In the genomic region with DNA sequence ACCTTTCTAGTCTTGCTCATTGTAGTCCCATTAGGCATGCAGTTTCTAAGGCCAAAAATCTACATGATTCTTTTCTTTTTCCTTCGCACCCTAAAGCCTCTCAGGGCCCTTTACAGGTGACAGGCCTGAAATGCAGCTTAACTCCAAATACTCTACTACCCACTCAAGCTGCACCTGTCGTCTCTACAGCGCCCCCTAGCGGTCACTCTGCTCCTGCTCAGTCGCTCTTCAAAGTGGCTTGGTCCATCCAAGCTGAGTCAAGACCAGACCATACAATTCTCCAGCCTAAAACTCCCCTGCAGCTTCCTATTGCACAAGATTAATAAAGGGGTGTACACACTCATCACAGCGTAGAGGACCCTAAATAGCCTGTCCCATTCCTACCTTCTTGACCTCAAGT, we compare ENCODE assay signal across 8 mouse cellular contexts. TPM values are rescaled to one million over a fixed set of nuclear protein-coding genes. Genes with fewer than 3 reads are reported as not detected.
DNase-seq lines count a peak whose midpoint lies in the region; ATAC-seq and TF ChIP-seq lines count a peak whose summit lies in the region.

No protein-coding gene starts in this region.

- TF ChIP-seq CTCF in E14TG2a.4 (conservative IDR thresholded peaks at IDR 0.05; ENCODE audit: low read length): peak; percentile 92
- TF ChIP-seq CTCF in bone marrow macrophage, adult 2 months (IDR thresholded peaks at IDR 0.05; ENCODE audit: low read depth, low read length): peak; percentile 80
- TF ChIP-seq CTCF in embryonic fibroblast, embryonic 13.5 days (IDR thresholded peaks at IDR 0.05; ENCODE audit: borderline replicate concordance, insufficient read depth, low read length): peak; percentile 54; the same call in 1 of the 2 replicates

- no peak for TF ChIP-seq POLR2A in bone marrow macrophage, adult 2 months (IDR thresholded peaks at IDR 0.05; ENCODE audit: borderline replicate concordance, low read depth, low read length)
- no peak for TF ChIP-seq POLR2A in embryonic fibroblast, embryonic 13.5 days (IDR thresholded peaks at IDR 0.05; ENCODE audit: low read depth, low read length)

- no peak overlapping the region for H3K4me2 ChIP-seq in neural tube, embryonic 11.5 days (ENCODE audit: low read depth)

- no peak overlapping the region for H3K4me3 ChIP-seq in E14TG2a.4 (replicated peaks; ENCODE audit: low read length)
- no peak overlapping the region for H3K4me3 ChIP-seq in bone marrow macrophage, adult 2 months (ENCODE audit: insufficient read depth, low read length)
- no peak overlapping the region for H3K4me3 ChIP-seq in embryonic fibroblast, embryonic 13.5 days (ENCODE audit: insufficient read depth, low read length)
- no peak overlapping the region for H3K4me3 ChIP-seq in neural tube, embryonic 11.5 days (ENCODE audit: low read depth, low read length)

- WGBS in neural tube, embryonic 11.5 days: 24% methylated on average over 6 of the region's 6 CpGs

- peaks cover 29% of the 10 kb centered on the region for H3K4me1 ChIP-seq in E14TG2a.4 (replicated peaks; ENCODE audit: low read depth, low read length)
- H3K4me1 ChIP-seq in bone marrow macrophage, adult 2 months (ENCODE audit: control insufficient read depth, insufficient read depth, low read length): peaks cover 4% of the 10 kb centered on the region; the same call in 1 of the 2 replicates
- peaks cover 3% of the 10 kb centered on the region; the same call in 1 of the 2 replicates for H3K4me1 ChIP-seq in embryonic fibroblast, embryonic 13.5 days (ENCODE audit: control insufficient read depth, insufficient read depth, low read length)
- peaks cover 5% of the 10 kb centered on the region; the same call in 1 of the 2 replicates for H3K4me1 ChIP-seq in neural tube, embryonic 11.5 days (ENCODE audit: control insufficient read depth, insufficient read depth, low read length)

- no peak overlapping the region for H3K27ac ChIP-seq in bone marrow macrophage, adult 2 months (ENCODE audit: insufficient read depth, low read depth, low read length)
- no peak overlapping the region for H3K27ac ChIP-seq in embryonic fibroblast, embryonic 13.5 days (ENCODE audit: insufficient read depth, low read length)
- no peak overlapping the region for H3K27ac ChIP-seq in neural tube, embryonic 11.5 days (ENCODE audit: low read depth, low read length)

- peaks cover 28% of the 10 kb centered on the region for H3K36me3 ChIP-seq in E14TG2a.4 (ENCODE audit: insufficient read depth, low read length)
- H3K36me3 ChIP-seq in neural tube, embryonic 11.5 days (ENCODE audit: control insufficient read depth, insufficient read depth, low read length): no peaks in the 10 kb centered on the region

- H3K9me3 ChIP-seq in E14TG2a.4 (ENCODE audit: low read length): no peaks in the 10 kb centered on the region
- H3K9me3 ChIP-seq in neural tube, embryonic 11.5 days (ENCODE audit: control insufficient read depth, low read length): no peaks in the 10 kb centered on the region

- DNase-seq in heart, postnatal 14 days: peak; percentile 28 to 52
- DNase-seq in heart, adult 9 months (ENCODE audit: low spot score in 2 of 2): no peak
- DNase-seq in left cerebral cortex, postnatal 25 days (ENCODE audit: low spot score in 2 of 2): peak; percentile 15 to 18
- peak; percentile 67 for DNase-seq in neural tube, embryonic 11.5 days (ENCODE audit: low spot score)
- peak; percentile 74 for DNase-seq in thymus, postnatal 0 days (ENCODE audit: low spot score)

- no peak for ATAC-seq in neural tube, embryonic 11.5 days (ENCODE audit: insufficient read depth, low FRiP score, low TSS enrichment)

- intact Hi-C loops in heart, postnatal 14 days (cut with DNase I): loop anchor here (5.0 kb wide), 1 partner anchor 132 kb away; the partner anchor contains the start of gene Pdia5
- intact Hi-C loops in left cerebral cortex, postnatal 25 days (cut with DNase I): no loop called here

- no peaks in the 10 kb centered on the region for H3K27me3 ChIP-seq in E14TG2a.4 (ENCODE audit: insufficient read depth, low read length)
- H3K27me3 ChIP-seq in neural tube, embryonic 11.5 days (ENCODE audit: control insufficient read depth, insufficient read depth, low read length): no peaks in the 10 kb centered on the region

- H3K9ac ChIP-seq in neural tube, embryonic 11.5 days (ENCODE audit: low read length): no peak overlapping the region

RNA-seq across cellular contexts. Expression of gene Sec22a, which starts 3.1 kb away (rescaled TPM):
- total RNA-seq in heart, postnatal 14 days (2021): 10 to 100 TPM; 11.9 to 13.7 TPM
- 14.6 and 17.4 TPM in 2 replicates for polyA plus RNA-seq in bone marrow macrophage, adult 2 months (2012; ENCODE audit: insufficient read depth, insufficient read length, missing spikeins)
- 26.3 and 35.8 TPM in 2 replicates for polyA plus RNA-seq in embryonic fibroblast, embryonic 13.5 days (2011; ENCODE audit: insufficient read length, low read depth, missing spikeins)
- total RNA-seq in left cerebral cortex, postnatal 25 days (2021): 10 to 100 TPM; 15.7 to 15.8 TPM
- polyA plus RNA-seq in neural tube, embryonic 11.5 days (2014; fragmentation: Nextera tagmentation; extraction: Ambion mirVana): 33.2 and 35.3 TPM in 2 replicates
- polyA plus RNA-seq in thymus, postnatal 0 days (2015; fragmentation: Nextera tagmentation; extraction: Ambion mirVana): 32.2 and 39.6 TPM in 2 replicates

Comparison
In these comparisons a context has a peak if more than half of its experiments do, and no peak if none do; other contexts are left out.
1. DNase-seq: peak in heart, postnatal 14 days (2 of 2), left cerebral cortex, postnatal 25 days (2 of 2), neural tube, embryonic 11.5 days (single experiment) and thymus, postnatal 0 days (single experiment); none in heart, adult 9 months (0 of 2).
2. Peak in every context shown above with its lines, with median percentiles within 50 percentile points of each other: CTCF ChIP-seq.